Mouse (Mus musculus) heart, postnatal 10 days (tissue): ENCODE measurements at regions not wholly inside any gene's neighbourhood (a gene's known extent, or its start where the extent isn't known, plus 50 kb on each side); places are given as distances from the start of the nearest gene placed in this dataset.

ENCODE experiments used
- DNase-seq, 2 experiments: peaks; one replicate each; pipeline ENCODE4 v3.0.0; 2021
- intact Hi-C: fragments of 180-260 bp; cut with DNase I; formaldehyde crosslinking; loops from one replicate; pipeline ENCODE4 v1.15.1; 2025

DNA sequence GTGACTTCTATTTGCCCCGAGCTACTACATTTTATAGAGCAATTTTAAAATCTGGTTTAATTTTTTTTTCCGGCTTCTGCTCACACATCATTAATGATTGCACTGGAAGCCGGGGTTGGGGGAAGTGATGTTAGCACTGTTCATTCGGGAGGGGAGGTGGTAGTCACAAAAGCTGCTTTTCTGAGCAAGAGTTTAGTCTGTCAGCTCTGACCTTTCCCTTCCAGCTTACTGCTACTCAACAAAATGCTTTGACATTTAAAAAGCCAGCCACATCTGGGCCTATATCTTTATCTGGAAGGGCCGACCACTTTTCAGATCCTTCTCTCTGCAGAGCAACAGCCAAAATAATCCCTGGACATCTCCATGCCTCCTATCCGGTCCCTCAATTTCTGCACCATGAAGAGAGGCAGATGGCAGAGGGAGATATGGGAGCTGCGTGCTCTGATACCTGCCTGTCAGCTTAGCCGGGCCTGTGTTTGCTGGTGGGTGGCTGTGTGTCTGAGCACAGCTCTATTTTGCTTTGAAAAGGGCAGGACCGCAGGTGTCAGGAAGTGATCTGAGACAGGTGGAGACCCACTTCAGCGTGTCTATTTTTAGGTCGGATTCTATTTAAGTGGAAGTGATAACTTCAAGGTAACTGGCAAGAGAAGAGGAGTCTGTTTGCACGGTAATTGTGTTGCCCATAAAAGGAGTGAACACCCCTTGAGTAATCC is 63.1 kb downstream of the Kcnf1 start:
- intact Hi-C loops, result no loop called here
- no peak for DNase-seq

DNA sequence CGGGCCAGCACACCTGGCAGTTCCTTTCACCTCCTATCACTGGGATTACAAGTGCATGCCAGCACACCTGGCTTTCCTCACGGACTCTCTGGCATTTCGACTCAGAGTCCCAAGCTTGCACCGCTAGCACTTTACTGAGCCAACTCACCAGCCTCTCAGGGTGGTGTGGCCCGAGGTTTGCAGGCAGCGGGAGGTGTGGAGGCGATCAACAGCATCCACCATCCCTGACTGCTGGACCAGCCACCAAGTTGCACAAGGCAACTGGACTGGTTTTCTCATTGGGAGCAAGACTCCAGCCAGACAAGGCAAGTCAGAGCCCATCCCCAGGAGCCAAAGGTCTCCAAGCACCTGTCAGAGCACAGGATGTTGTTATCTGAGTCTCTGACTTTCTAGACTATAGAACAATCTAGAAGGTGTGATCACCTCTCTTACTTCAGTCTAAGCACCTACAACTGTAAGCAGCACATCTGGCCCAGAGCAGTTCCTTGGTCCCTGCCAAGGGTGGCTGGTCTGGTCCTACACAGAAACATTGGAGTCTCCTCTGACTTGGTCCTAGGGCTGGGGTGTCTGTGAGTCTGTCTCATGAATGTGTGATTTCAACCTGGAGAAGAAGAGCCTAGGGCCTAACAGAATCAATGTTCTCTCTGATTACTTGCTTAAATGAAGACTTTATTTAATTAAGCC is 63.8 kb downstream of the Kcnf1 start:
- no peak for DNase-seq
- intact Hi-C loops, result no loop called here

GRCm38 (mm10) chr12:17106220-17106619 is 70.5 kb downstream of the Kcnf1 start:
- no peak for DNase-seq
- intact Hi-C loops, result no loop called here

GRCm38 (mm10) chr12:17105057-17105712 is 71.5 kb downstream of the Kcnf1 start:
- no peak for DNase-seq
- intact Hi-C loops, result no loop called here

GRCm38 (mm10) chr12:17101842-17102241 is 74.8 kb downstream of the Kcnf1 start:
- intact Hi-C loops, result no loop called here
- no peak for DNase-seq

GRCm38 (mm10) chr12:17097800-17098271 is 78.9 kb downstream of the Kcnf1 start:
- DNase-seq, result no peak
- intact Hi-C loops, result no loop called here

DNA sequence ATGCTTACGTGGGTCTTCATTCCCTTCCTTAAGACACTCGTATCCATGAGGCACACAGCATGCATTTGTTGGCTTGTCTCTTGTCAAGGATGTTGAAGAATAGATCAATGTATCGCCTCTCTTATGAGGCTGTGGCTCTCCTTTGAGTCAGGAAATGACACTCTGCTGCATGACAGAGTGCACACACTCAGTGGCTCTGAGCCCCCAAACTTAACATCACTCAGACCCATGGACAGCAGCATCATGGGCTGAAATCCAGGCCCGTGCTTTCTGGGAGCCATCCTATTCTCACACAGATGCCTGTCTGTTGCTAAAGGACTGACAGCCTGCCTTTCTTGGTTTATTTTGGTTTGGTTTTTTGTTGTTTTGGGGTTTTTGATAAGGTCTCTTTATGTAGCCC is 81.9 kb downstream of the Kcnf1 start:
- intact Hi-C loops, result no loop called here
- DNase-seq, result no peak

GRCm38 (mm10) chr12:17093772-17094171 is 82.2 kb upstream of the 2410004P03Rik start:
- DNase-seq, result no peak
- intact Hi-C loops, result no loop called here

GRCm38 (mm10) chr12:17091058-17091457 is 79.5 kb upstream of the 2410004P03Rik start:
- no peak for DNase-seq
- intact Hi-C loops, result no loop called here

DNA sequence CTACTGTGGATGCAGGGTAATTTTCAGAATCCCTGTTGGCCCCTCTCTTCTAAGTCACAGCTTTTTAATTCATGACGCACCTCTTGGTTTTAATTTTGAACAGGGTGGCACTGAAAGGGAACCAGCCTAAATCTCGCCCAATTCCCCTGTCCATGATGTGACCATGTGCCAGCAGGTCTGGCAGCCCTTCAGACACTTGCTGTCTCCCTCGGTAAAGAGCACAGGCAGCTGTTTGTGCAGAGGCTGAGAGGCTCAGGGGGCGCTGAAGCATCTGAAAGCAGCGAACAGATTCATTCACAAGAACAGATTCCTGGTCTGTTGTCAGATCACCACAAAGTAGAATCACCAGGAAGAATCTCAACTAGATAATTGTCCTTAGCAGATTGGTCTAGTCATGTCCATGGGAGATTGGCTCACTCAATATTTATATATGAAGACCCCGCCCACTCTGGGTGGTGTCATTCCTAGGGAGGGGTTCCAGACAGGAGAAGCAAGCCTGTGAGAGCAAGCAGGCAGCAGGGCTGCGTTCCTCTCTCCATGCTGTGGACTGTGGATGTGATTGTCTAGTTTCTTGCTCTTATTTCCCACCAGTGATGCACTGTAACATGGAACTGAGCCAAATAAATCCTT is 78.3 kb upstream of the 2410004P03Rik start:
- peak in 1 of 2 experiments; percentile 8 for DNase-seq
- intact Hi-C loops, result no loop called here

GRCm38 (mm10) chr12:17087388-17087787 is 75.9 kb upstream of the 2410004P03Rik start:
- intact Hi-C loops, result no loop called here

GRCm38 (mm10) chr12:17085209-17085574 is 73.7 kb upstream of the 2410004P03Rik start:
- no peak for DNase-seq
- intact Hi-C loops, result no loop called here

More at GRCm38 (mm10) chr12:17087388-17087787, 75.9 kb upstream of the 2410004P03Rik start:
- no peak for DNase-seq

- intact Hi-C loops, result no loop called here
- DNase-seq, result no peak
These were observed 73.1 kb upstream of the 2410004P03Rik start for GRCm38 (mm10) chr12:17084499-17085208.

GRCm38 (mm10) chr12:17071691-17072454 is 60.3 kb upstream of the 2410004P03Rik start:
- intact Hi-C loops, result no loop called here
- DNase-seq, result no peak

GRCm38 (mm10) chr12:17069808-17070207 is 58.3 kb upstream of the 2410004P03Rik start:
- DNase-seq, result no peak
- intact Hi-C loops, result no loop called here

- DNase-seq, result no peak
- intact Hi-C loops, result no loop called here
These were observed 57.6 kb upstream of the 2410004P03Rik start for GRCm38 (mm10) chr12:17069161-17069560.

- DNase-seq, result no peak
- intact Hi-C loops, result no loop called here
These were observed 52.4 kb upstream of the 2410004P03Rik start for GRCm38 (mm10) chr12:17063920-17064319.
